Mouse (Mus musculus) inflammation-experienced regulatory T-cells, adult 6 months (primary cell): ENCODE measurements around the gene Slc25a21. TPM values are rescaled to one million over a fixed set of nuclear protein-coding genes. Genes with fewer than 3 reads are reported as not detected.

Source experiments
- ATAC-seq: one replicate; pipeline ENCODE4 v1.8.0; 2017
- polyA plus RNA-seq, 3 experiments: library from polyadenylated mRNA; unstranded; fragments of 100-300 nt; shearing (Covaris generic); gene quantifications; one replicate each; pipeline ENCODE4 v1.2.1; 2017

Gene Slc25a21
- polyA plus RNA-seq, 3 experiments from 2014 or later: not detected

- no peak for ATAC-seq
These were observed 507.9 kb downstream of the Slc25a21 start for GRCm38 (mm10) chr12:56689331-56689730.

GRCm38 (mm10) chr12:56688920-56689319 lies 508.4 kb downstream of the Slc25a21 start:
- no peak for ATAC-seq

- no peak for ATAC-seq
These were observed 508.8 kb downstream of the Slc25a21 start for GRCm38 (mm10) chr12:56688482-56688840.

- ATAC-seq: no peak
These were observed 509.4 kb downstream of the Slc25a21 start for GRCm38 (mm10) chr12:56687640-56688481.

GRCm38 (mm10) chr12:56681096-56681811 lies 516.0 kb downstream of the Slc25a21 start:
- no peak for ATAC-seq

- no peak for ATAC-seq
These were observed 519.7 kb downstream of the Slc25a21 start for GRCm38 (mm10) chr12:56677620-56678019.

GRCm38 (mm10) chr12:56674726-56675125 lies 522.5 kb downstream of the Slc25a21 start:
- ATAC-seq: no peak

GRCm38 (mm10) chr12:56670795-56671194 lies 526.5 kb downstream of the Slc25a21 start:
- no peak for ATAC-seq

GRCm38 (mm10) chr12:56669451-56670122 lies 527.7 kb downstream of the Slc25a21 start:
- ATAC-seq: no peak

Other genes with a start within 250 kb of the Slc25a21 start
- gene Prps1l3, start 32.9 kb upstream of the Slc25a21 start, polyA plus RNA-seq: 10 to 100 TPM; 55.6 to 67.5 (median 59.2) TPM
- gene Mipol1, start 33.0 kb upstream of the Slc25a21 start, polyA plus RNA-seq: 10 to 100 TPM in 2 of 3 experiments, 1 to 10 TPM in 1; 6.7 to 17.1 (median 13.9) TPM